Mouse (Mus musculus): ENCODE results near the gene Rab11fip5.

GRCm38 (mm10) chr6:85366387-85366786 is 8.0 kb downstream of the Rab11fip5 start:
- TF ChIP-seq POLR2A (IDR thresholded peaks at IDR 0.05; ENCODE audit: borderline replicate concordance, insufficient read depth, low read length) (no peak), CTCF (IDR thresholded peaks at IDR 0.05; ENCODE audit: borderline replicate concordance, insufficient read depth, low read depth, low read length) (no peak)

All from cerebellum, adult 2 months (tissue).